Mouse (Mus musculus): ENCODE results near the gene Gm20388. TPM values are rescaled to one million over a fixed set of nuclear protein-coding genes. Genes with fewer than 3 reads are reported as not detected.
A peak's percentile ranks its signal among the peaks of the same experiment; 100 is the strongest.

Gm20388 gene
- polyA plus RNA-seq, 1 experiment from 2014 or later = not detected

GRCm38 (mm10) chr8:120229574-120229916 is 318.9 kb downstream of the Gm20388 start:
- Histone ChIP-seq H3K9ac (ENCODE audit: low read length) (peak overlapping the region; percentile 64), H3K4me3 (ENCODE audit: control insufficient read depth in 1 of 2, insufficient read depth in 1 of 2, low read depth in 1 of 2, low read length in 2 of 2) (peak overlapping the region; percentile 48 to 61), H3K4me1 (ENCODE audit: control insufficient read depth in 2 of 2, insufficient read depth in 2 of 2, low read length in 2 of 2) (peaks cover 34 to 62% of the 10 kb centered on the region in 2 experiments), H3K27me3 (ENCODE audit: control insufficient read depth, insufficient read depth, low read length) (peaks cover 16% of the 10 kb centered on the region), H3K9me3 (ENCODE audit: control insufficient read depth, low read length) (no peaks in the 10 kb centered on the region), H3K27ac (replicated peaks in 1 of 2; ENCODE audit: control insufficient read depth in 1 of 2, insufficient read depth in 1 of 2, low read depth in 2 of 2, low read length in 2 of 2) (no peak overlapping the region), H3K4me2 (ENCODE audit: low read length) (peak overlapping the region; percentile 80), H3K36me3 (ENCODE audit: control insufficient read depth, insufficient read depth, low read length) (no peaks in the 10 kb centered on the region)
- no peak for ATAC-seq (ENCODE audit: insufficient number of reproducible peaks, insufficient read depth, low FRiP score, low read depth)
- WGBS = 1% methylated on average over 21 of the region's 22 CpGs

- Histone ChIP-seq H3K4me2 (ENCODE audit: low read length) (peak overlapping the region; percentile 80), H3K9ac (ENCODE audit: low read length) (peak overlapping the region; percentile 64), H3K4me3 (ENCODE audit: control insufficient read depth in 1 of 2, insufficient read depth in 1 of 2, low read depth in 1 of 2, low read length in 2 of 2) (peak overlapping the region; percentile 48 to 61), H3K36me3 (ENCODE audit: control insufficient read depth, insufficient read depth, low read length) (no peaks in the 10 kb centered on the region), H3K27ac (replicated peaks in 1 of 2; ENCODE audit: control insufficient read depth in 1 of 2, insufficient read depth in 1 of 2, low read depth in 2 of 2, low read length in 2 of 2) (no peak overlapping the region), H3K9me3 (ENCODE audit: control insufficient read depth, low read length) (no peaks in the 10 kb centered on the region), H3K4me1 (ENCODE audit: control insufficient read depth in 2 of 2, insufficient read depth in 2 of 2, low read length in 2 of 2) (peaks cover 40 to 67% of the 10 kb centered on the region in 2 experiments), H3K27me3 (ENCODE audit: control insufficient read depth, insufficient read depth, low read length) (peaks cover 16% of the 10 kb centered on the region)
- ATAC-seq (ENCODE audit: insufficient number of reproducible peaks, insufficient read depth, low FRiP score, low read depth) = no peak
- WGBS = 34% methylated on average over 22 of the region's 22 CpGs
These were observed 319.4 kb downstream of the Gm20388 start for GRCm38 (mm10) chr8:120230081-120230480.

- Histone ChIP-seq H3K4me1 (ENCODE audit: control insufficient read depth in 2 of 2, insufficient read depth in 2 of 2, low read length in 2 of 2) (peaks cover 36 to 60% of the 10 kb centered on the region in 2 experiments), H3K9me3 (ENCODE audit: control insufficient read depth, low read length) (no peaks in the 10 kb centered on the region), H3K9ac (ENCODE audit: low read length) (peak overlapping the region; percentile 64; the same call in 1 of the 2 replicates), H3K4me3 (ENCODE audit: control insufficient read depth in 1 of 2, insufficient read depth in 1 of 2, low read depth in 1 of 2, low read length in 2 of 2) (peak overlapping the region; percentile 48 to 61), H3K27ac (replicated peaks in 1 of 2; ENCODE audit: control insufficient read depth in 1 of 2, insufficient read depth in 1 of 2, low read depth in 2 of 2, low read length in 2 of 2) (no peak overlapping the region), H3K36me3 (ENCODE audit: control insufficient read depth, insufficient read depth, low read length) (no peaks in the 10 kb centered on the region), H3K4me2 (ENCODE audit: low read length) (peak overlapping the region; percentile 80), H3K27me3 (ENCODE audit: control insufficient read depth, insufficient read depth, low read length) (peaks cover 16% of the 10 kb centered on the region)
- no peak for ATAC-seq (ENCODE audit: insufficient number of reproducible peaks, insufficient read depth, low FRiP score, low read depth)
- WGBS = 59% methylated on average over 18 of the region's 18 CpGs
These were observed 320.3 kb downstream of the Gm20388 start for GRCm38 (mm10) chr8:120230715-120231614.

- Histone ChIP-seq H3K9ac (ENCODE audit: low read length) (no peak overlapping the region; the same call in 1 of the 2 replicates), H3K4me1 (ENCODE audit: control insufficient read depth in 2 of 2, insufficient read depth in 2 of 2, low read length in 2 of 2) (peaks cover 36 to 55% of the 10 kb centered on the region in 2 experiments), H3K27me3 (ENCODE audit: control insufficient read depth, insufficient read depth, low read length) (peaks cover 13% of the 10 kb centered on the region), H3K36me3 (ENCODE audit: control insufficient read depth, insufficient read depth, low read length) (no peaks in the 10 kb centered on the region), H3K9me3 (ENCODE audit: control insufficient read depth, low read length) (no peaks in the 10 kb centered on the region), H3K4me3 (ENCODE audit: control insufficient read depth in 1 of 2, insufficient read depth in 1 of 2, low read depth in 1 of 2, low read length in 2 of 2) (no peak overlapping the region), H3K4me2 (ENCODE audit: low read length) (peak overlapping the region; percentile 80), H3K27ac (replicated peaks in 1 of 2; ENCODE audit: control insufficient read depth in 1 of 2, insufficient read depth in 1 of 2, low read depth in 2 of 2, low read length in 2 of 2) (no peak overlapping the region)
- no peak for ATAC-seq (ENCODE audit: insufficient number of reproducible peaks, insufficient read depth, low FRiP score, low read depth)
- whole genome bisulfite sequencing = 69% methylated on average over 3 of the region's 3 CpGs
These were observed 321.2 kb downstream of the Gm20388 start for GRCm38 (mm10) chr8:120231870-120232269.

GRCm38 (mm10) chr8:120232398-120232797 is 321.8 kb downstream of the Gm20388 start:
- Histone ChIP-seq H3K4me2 (ENCODE audit: low read length) (peak overlapping the region; percentile 80), H3K9me3 (ENCODE audit: control insufficient read depth, low read length) (no peaks in the 10 kb centered on the region), H3K4me3 (ENCODE audit: control insufficient read depth in 1 of 2, insufficient read depth in 1 of 2, low read depth in 1 of 2, low read length in 2 of 2) (no peak overlapping the region), H3K36me3 (ENCODE audit: control insufficient read depth, insufficient read depth, low read length) (no peaks in the 10 kb centered on the region), H3K4me1 (ENCODE audit: control insufficient read depth in 2 of 2, insufficient read depth in 2 of 2, low read length in 2 of 2) (peaks cover 36 to 55% of the 10 kb centered on the region in 2 experiments), H3K9ac (ENCODE audit: low read length) (peak overlapping the region; percentile 38), H3K27me3 (ENCODE audit: control insufficient read depth, insufficient read depth, low read length) (peaks cover 13% of the 10 kb centered on the region), H3K27ac (replicated peaks in 1 of 2; ENCODE audit: control insufficient read depth in 1 of 2, insufficient read depth in 1 of 2, low read depth in 2 of 2, low read length in 2 of 2) (no peak overlapping the region)
- ATAC-seq (ENCODE audit: insufficient number of reproducible peaks, insufficient read depth, low FRiP score, low read depth) = no peak
- WGBS = 53% methylated on average over 4 of the region's 4 CpGs

- Histone ChIP-seq H3K36me3 (ENCODE audit: control insufficient read depth, insufficient read depth, low read length) (no peaks in the 10 kb centered on the region), H3K9me3 (ENCODE audit: control insufficient read depth, low read length) (no peaks in the 10 kb centered on the region), H3K27me3 (ENCODE audit: control insufficient read depth, insufficient read depth, low read length) (peaks cover 13% of the 10 kb centered on the region), H3K27ac (replicated peaks in 1 of 2; ENCODE audit: control insufficient read depth in 1 of 2, insufficient read depth in 1 of 2, low read depth in 2 of 2, low read length in 2 of 2) (no peak overlapping the region), H3K4me2 (ENCODE audit: low read length) (peak overlapping the region; percentile 80), H3K4me1 (ENCODE audit: control insufficient read depth in 2 of 2, insufficient read depth in 2 of 2, low read length in 2 of 2) (peaks cover 36 to 53% of the 10 kb centered on the region in 2 experiments), H3K4me3 (ENCODE audit: control insufficient read depth in 1 of 2, insufficient read depth in 1 of 2, low read depth in 1 of 2, low read length in 2 of 2) (no peak overlapping the region), H3K9ac (ENCODE audit: low read length) (peak overlapping the region; percentile 38)
- WGBS = 64% methylated on average over 13 of the region's 13 CpGs
- ATAC-seq (ENCODE audit: insufficient number of reproducible peaks, insufficient read depth, low FRiP score, low read depth) = no peak
These were observed 322.3 kb downstream of the Gm20388 start for GRCm38 (mm10) chr8:120232913-120233312.

- no peak overlapping the region for H3K4me3 ChIP-seq (ENCODE audit: control insufficient read depth in 1 of 2, insufficient read depth in 1 of 2, low read depth in 1 of 2, low read length in 2 of 2)
- no peak overlapping the region for H3K27ac ChIP-seq (replicated peaks in 1 of 2; ENCODE audit: control insufficient read depth in 1 of 2, insufficient read depth in 1 of 2, low read depth in 2 of 2, low read length in 2 of 2)
- WGBS = 51% methylated on average over 12 of the region's 12 CpGs
- H3K36me3 ChIP-seq (ENCODE audit: control insufficient read depth, insufficient read depth, low read length) = no peaks in the 10 kb centered on the region
- no peak overlapping the region for H3K4me2 ChIP-seq (ENCODE audit: low read length)
- peak overlapping the region; percentile 31; the same call in 1 of the 2 replicates for H3K9ac ChIP-seq (ENCODE audit: low read length)
- H3K9me3 ChIP-seq (ENCODE audit: control insufficient read depth, low read length) = no peaks in the 10 kb centered on the region
- H3K27me3 ChIP-seq (ENCODE audit: control insufficient read depth, insufficient read depth, low read length) = peaks cover 13% of the 10 kb centered on the region
- no peak for ATAC-seq (ENCODE audit: insufficient number of reproducible peaks, insufficient read depth, low FRiP score, low read depth)
- H3K4me1 ChIP-seq (ENCODE audit: control insufficient read depth in 2 of 2, insufficient read depth in 2 of 2, low read length in 2 of 2) = peaks cover 33 to 45% of the 10 kb centered on the region in 2 experiments
These were observed 323.8 kb downstream of the Gm20388 start for GRCm38 (mm10) chr8:120234457-120234856.

Measured in heart, embryonic 14.5 days (tissue).